Mouse (Mus musculus): ENCODE data around the gene Vps37d.

DNA sequence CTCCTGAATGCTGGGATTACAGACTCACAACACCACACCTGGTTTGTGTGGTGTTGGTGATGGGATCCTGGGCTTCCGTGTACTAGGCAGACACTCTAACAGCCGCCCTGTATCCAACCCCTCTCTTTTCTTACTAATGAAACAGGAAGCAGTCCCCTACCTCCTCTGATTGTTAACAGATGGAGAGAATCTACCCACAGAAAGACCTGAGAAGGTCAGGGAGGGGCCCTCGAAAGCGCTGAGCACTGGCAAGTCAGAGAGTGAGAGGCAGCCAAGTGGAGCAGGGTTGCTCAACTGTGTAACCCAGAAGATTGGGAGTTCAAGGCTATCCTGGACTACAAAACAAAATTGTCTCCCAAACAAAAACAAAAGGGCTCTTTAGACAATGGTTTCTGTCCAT, 8.8 kb upstream of the Vps37d start:
- TF ChIP-seq CTCF (conservative IDR thresholded peaks at IDR 0.05; ENCODE audit: low read length) (no peak), POU5F1 (IDR thresholded peaks at IDR 0.05; ENCODE audit: borderline replicate concordance, low read length) (no peak), NANOG (IDR thresholded peaks at IDR 0.05; ENCODE audit: borderline replicate concordance, low read length) (no peak)

All from E14TG2a.4 (cell line).